Mouse (Mus musculus) stomach, postnatal 0 days (tissue): ENCODE measurements around the gene Cdk2.

ENCODE experiments used
- CTCF ChIP-seq: IDR thresholded peaks from 2 replicates; pipeline ENCODE4 v1.5.1; 2016; ENCODE audit warnings: antibody characterized with exemption, low read depth, mild to moderate bottlenecking, moderate library complexity
- EP300 ChIP-seq: optimal IDR thresholded peaks from 2 replicates; pipeline ENCODE3; 2016; ENCODE audit warnings: antibody characterized with exemption

GRCm38 (mm10) chr10:128731992-128732391, 27.2 kb upstream of the Cdk2 start:
- TF ChIP-seq CTCF (no peak), EP300 (no peak)
